Mouse (Mus musculus): Measurements from ENCODE around the gene Olfr568. TPM values are rescaled to one million over a fixed set of nuclear protein-coding genes. Genes with fewer than 3 reads are reported as not detected.

Gene Olfr568
- not detected in 2 replicates for total RNA-seq (2021)
- long read RNA-seq, result 0 reads

DNA sequence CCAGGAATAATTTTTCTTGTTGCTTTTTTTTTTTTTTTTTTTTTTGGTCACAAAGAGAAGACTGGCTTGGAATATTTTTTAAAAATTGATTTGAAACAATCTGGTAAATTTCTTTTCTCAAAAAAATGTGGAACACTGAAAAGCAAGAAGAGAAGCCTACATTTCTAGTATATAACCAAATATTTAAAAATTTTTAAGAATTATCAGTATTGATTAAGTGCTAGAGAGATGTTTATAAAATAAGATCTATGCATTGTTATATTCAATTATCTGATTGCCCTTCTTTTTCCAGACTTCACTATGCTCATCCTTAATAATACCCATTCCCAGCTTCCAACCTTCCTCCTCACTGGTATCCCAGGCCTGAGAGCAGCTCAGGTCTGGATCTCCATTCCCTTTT lies at the start of gene Olfr568:
Olfr568 (plus strand) TSS at position 301 of the 400 bp plus-strand sequence.
- DNase-seq, result no peak

DNA sequence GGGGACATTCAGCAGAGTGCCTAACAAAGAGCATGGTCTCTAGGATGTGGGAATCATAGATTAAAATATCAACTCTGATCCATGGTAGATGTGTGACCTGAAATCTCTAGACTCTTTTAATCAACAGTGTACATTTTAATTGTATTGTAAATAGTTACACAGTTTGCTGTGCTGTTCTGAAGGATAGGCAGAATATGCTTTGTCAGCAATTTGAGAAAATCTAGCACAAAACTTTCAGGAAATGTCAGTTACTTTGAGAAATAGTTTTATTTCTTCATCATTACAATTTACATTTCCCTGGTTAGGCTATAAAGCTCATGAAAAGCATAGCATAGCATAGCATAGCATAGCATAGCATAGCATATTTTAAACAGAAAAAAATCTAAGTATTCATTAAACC lies 21.1 kb upstream of the Olfr568 start:
- no peak for DNase-seq

DNA sequence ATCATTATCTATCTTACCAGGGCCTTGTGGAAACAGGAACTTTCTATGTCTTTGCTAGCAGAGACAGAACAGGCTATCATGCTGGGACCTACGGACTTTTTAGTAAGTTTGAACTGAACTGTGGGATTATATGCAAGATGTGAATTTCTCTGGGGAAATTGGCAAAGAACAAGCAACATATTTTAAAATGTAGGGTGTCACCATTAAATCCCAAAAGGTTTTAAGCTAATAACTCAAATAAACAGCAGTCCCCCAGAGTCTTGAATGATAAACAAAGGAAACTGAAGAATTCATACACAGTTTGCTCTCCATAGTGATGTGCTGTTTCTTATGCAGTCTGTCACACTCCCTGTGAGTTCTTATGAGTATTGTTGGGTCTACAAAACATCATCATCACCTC lies 18.3 kb upstream of the Olfr568 start, which contains the start of gene Olfr566:
Olfr566 (minus strand) TSS at position 101 of the 400 bp plus-strand sequence.
- DNase-seq, result no peak

DNA sequence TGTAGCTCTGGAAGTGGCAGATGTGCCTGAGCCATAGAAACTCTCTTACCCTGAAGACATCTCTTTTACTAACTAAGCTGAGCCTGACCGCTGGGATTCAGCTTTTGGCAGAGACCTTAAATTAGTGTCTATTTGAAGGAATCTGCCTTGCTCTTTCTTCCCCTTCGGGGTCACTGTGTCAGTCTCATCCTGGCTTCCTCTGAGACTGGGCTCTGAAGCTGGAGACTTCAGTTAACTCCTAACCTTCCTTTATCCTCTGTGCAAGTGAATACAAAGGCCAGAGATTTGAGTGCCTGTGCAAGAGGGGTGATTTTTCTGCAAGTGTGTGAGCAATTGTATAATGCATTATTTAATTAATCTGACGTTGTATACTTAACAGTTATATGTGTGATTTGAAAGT lies 13.9 kb downstream of the Olfr568 start, which contains the start of gene Olfr569:
Olfr569 (minus strand) TSS at position 101 of the 400 bp plus-strand sequence.
- no peak for DNase-seq

DNA sequence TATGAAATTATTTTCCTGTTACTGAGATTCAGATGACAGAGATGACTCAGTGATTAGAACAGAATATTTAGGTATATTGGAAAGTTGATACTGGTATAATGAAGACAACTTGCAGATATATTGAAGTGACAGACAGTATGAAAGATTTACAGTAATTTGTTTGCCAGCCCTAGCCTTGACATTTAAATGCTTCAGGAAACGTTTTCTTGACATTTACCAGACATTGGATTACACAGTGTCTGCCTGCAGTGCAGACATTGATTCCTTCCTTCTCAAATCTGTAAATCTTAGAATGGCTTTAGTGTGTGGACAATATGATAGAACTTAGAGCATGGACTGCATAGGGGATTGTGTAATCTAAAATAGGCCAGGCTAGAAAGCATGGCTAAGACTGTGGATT lies 38.3 kb downstream of the Olfr568 start:
- no peak for DNase-seq

DNA sequence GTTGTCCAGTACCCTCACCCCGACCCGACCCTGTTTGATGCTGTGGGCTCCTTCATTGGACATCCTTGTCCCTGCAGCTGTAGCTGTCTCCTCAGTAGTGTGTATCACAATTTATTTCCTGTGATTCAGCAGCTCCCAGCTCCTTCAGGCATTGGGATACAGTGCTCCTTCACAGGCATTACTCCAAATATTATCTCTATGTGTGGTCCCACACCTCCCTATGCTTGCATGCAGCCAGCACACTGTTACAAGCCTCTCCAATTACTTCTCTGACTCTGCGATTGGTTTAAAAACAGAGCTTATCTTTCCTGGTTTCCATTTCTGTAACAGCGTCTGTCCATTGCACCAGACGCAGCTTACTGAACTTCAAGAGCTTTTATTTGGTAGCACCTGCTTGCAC lies 39.5 kb downstream of the Olfr568 start:
- DNase-seq, result no peak

DNA sequence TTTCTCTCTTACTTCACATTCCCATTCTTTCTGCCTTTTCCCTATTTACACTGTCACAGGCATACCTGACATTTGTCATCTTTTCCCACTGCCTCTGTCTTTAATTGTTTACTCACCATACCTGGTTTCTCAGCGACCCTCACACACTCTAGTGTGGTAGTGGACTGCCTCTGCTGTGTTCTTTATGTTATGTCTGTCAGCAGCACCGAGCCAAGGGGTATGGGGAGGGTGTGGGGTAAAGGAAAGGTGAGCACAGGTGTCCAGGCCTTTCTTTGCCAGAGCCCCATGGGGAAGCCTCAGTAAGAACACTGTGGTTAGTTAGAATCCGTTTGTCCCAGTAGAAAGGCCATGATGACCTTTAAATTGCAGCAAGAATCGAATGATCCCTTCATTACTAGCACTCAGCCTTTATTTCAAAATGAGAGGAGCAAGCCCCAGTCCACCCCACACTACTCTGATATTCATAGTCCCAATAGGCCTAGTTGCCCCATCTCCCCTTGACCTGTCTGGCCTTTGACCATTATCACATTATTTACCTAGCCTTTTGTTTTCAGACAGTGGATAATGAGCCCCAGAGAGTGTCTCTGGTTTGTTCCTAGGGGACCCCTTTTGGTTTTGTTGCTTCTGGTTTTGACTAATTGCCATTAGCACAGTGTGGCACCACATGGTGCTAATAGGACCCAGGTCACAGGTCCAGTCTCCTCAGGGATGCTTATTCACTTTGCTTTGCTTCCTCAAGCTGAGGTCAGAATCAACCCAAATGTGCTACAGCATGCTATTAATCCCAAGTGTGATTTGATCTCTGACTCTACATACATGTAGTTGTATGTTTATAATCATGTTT lies 40.3 kb downstream of the Olfr568 start, which contains the start of gene Olfr571:
Olfr571 (minus strand) TSS at position 505 of the 844 bp plus-strand sequence.
- DNase-seq, result no peak

DNA sequence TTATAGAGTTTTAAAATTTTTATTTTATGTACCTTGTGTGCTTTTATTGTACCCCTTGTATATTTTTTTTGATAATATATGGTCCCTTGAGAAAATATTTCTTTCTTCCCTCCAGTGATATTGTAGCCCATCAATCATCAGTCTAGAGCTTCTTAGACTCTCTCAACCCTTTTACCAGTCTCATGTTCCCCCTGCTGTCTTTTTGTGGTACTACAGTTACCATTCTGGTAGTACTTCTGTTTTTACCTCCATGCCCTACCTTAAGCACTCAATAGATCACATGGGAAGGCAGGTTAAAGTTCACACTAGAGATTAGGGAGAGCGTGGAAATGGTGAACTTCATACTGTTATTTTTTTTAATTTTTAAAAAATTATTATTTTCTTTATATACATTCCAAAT lies 42.7 kb downstream of the Olfr568 start:
- DNase-seq, result no peak

DNA sequence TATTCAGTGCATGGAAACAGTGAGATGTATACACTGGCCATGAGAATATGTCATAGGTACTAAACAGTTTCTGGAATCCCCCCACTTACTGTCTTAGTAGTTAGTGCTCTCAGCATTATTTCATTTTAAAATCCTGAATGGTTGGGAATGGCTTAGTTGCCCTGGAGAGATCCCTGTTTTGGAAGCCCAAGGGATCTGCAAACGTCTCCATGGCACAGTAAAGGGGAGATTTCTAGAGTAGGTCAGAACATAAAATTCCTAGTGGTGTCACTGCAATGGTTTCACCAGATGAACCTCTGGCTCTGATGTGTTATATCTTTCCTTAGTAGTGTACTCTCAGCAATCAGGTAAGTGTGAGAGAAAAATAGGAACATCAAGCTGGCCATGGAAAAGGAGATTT lies 47.2 kb downstream of the Olfr568 start, which contains the start of gene Olfr572:
Olfr572 (plus strand) TSS at position 301 of the 400 bp plus-strand sequence.
- no peak for DNase-seq

DNA sequence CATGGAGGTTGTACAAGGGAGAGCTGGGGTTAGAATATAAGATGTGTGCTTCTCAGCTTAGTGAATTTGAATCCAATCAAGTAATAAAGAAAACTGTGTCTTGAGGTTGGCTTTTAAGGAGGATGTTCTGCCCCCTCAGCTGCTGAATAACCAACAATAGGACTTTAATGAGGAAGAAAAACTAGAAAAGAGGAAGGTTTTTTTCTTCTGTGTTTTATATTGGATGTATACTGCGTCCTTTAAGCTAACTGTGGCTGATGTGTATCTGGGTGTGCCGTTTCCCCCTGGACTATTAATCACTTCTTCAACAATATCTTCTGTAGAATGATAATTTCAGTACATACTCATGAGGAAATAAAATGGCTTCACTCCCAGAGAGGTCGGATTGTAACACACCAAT lies 50.2 kb downstream of the Olfr568 start:
- no peak for DNase-seq

Other genes with a start within 250 kb of the Olfr568 start
- gene Olfr554, start 238.7 kb upstream of the Olfr568 start, total RNA-seq (2021), result not detected in 2 replicates
- gene Olfr555, start 218.3 kb upstream of the Olfr568 start, total RNA-seq (2021), result not detected in 2 replicates
- not detected in 2 replicates for gene Olfr556, start 212.2 kb upstream of the Olfr568 start, total RNA-seq (2021)
- gene Trim68, start 189.8 kb upstream of the Olfr568 start, total RNA-seq (2021), result 13.9 and 17.4 TPM in 2 replicates
- gene Olfr557, start 181.2 kb upstream of the Olfr568 start, total RNA-seq (2021), result not detected in 2 replicates
- 0.36 and 0.38 TPM in 2 replicates for gene Olfr558, start 174.9 kb upstream of the Olfr568 start, total RNA-seq (2021)
- gene Olfr33, start 158.1 kb upstream of the Olfr568 start, total RNA-seq (2021), result not detected in 2 replicates
- not detected in 2 replicates for gene Olfr559, start 149.6 kb upstream of the Olfr568 start, total RNA-seq (2021)
- not detected in 2 replicates for gene Olfr560, start 117.8 kb upstream of the Olfr568 start, total RNA-seq (2021)
- 0.24 and 0.43 TPM in 2 replicates for gene Olfr78, start 117.7 kb upstream of the Olfr568 start, total RNA-seq (2021)
- not detected in 2 replicates for gene Olfr561, start 105.9 kb upstream of the Olfr568 start, total RNA-seq (2021)
- gene Olfr564, start 73.6 kb upstream of the Olfr568 start, total RNA-seq (2021), result not detected in 2 replicates
- gene Olfr566, start 18.4 kb upstream of the Olfr568 start, total RNA-seq (2021), result not detected in 2 replicates
- gene Olfr569, start 13.8 kb downstream of the Olfr568 start, total RNA-seq (2021), result not detected in 2 replicates
- not detected in 2 replicates for gene Olfr570, start 17.5 kb downstream of the Olfr568 start, total RNA-seq (2021)
- not detected in 2 replicates for gene Olfr571, start 40.4 kb downstream of the Olfr568 start, total RNA-seq (2021)
- not detected in 2 replicates for gene Olfr572, start 47.3 kb downstream of the Olfr568 start, total RNA-seq (2021)
- not detected in 2 replicates for gene Olfr573-ps1, start 65.5 kb downstream of the Olfr568 start, total RNA-seq (2021)
- not detected in 2 replicates for gene Olfr574, start 71.3 kb downstream of the Olfr568 start, total RNA-seq (2021)
- gene Olfr575, start 81.7 kb downstream of the Olfr568 start, total RNA-seq (2021), result not detected in 2 replicates
- not detected in 2 replicates for gene Olfr576, start 85.5 kb downstream of the Olfr568 start, total RNA-seq (2021)
- not detected in 2 replicates for gene Olfr577, start 98.8 kb downstream of the Olfr568 start, total RNA-seq (2021)
- not detected in 2 replicates for gene Olfr578, start 112.2 kb downstream of the Olfr568 start, total RNA-seq (2021)
- gene Olfr582, start 160.9 kb downstream of the Olfr568 start, total RNA-seq (2021), result not detected in 2 replicates
- gene Olfr583, start 174.2 kb downstream of the Olfr568 start, total RNA-seq (2021), result not detected in 2 replicates
- not detected in 2 replicates for gene Olfr584, start 204.8 kb downstream of the Olfr568 start, total RNA-seq (2021)
- gene Olfr585, start 220.6 kb downstream of the Olfr568 start, total RNA-seq (2021), result not detected in 2 replicates
- gene Olfr586, start 248.5 kb downstream of the Olfr568 start, total RNA-seq (2021), result not detected in 2 replicates